ENCODE assay signal across 23 mouse cellular contexts in the genomic region with DNA sequence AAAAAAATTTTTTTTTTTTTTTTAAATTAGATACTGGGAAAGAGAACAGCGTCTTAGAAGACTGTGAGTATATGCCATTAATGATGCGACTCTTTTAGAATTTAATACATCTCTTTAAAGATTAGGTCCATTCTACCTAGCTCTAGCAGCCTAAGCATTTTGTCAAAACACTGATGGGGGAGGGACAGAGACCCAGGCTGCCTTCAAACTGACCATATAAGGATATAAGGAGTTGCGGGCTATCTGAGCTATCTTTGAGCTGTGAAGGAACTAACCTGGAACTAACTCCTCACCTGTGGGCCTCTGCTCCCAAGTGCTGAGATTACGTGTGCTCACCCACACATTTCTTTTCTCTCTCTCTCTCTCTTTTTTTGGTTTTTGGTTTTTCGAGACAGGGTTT.
"Had no signal": no experiment of that assay in that cellular context is flagged by ENCODE, and none has a peak within 500 bp of the region (broad histone marks: within the 10 kb centered on the region; RNA-seq: fewer than 3 reads in every experiment).

No protein-coding gene starts in this region.

- H3K4me1 ChIP-seq: embryonic facial prominence, embryonic 10.5 days; embryonic facial prominence, embryonic 12.5 days; embryonic facial prominence, embryonic 13.5 days; embryonic facial prominence, embryonic 15.5 days; forebrain, embryonic 10.5 days; forebrain, embryonic 12.5 days; forebrain, embryonic 15.5 days had no signal

- H3K9me3 ChIP-seq: embryonic facial prominence, embryonic 10.5 days; embryonic facial prominence, embryonic 12.5 days; embryonic facial prominence, embryonic 13.5 days; embryonic facial prominence, embryonic 15.5 days; forebrain, embryonic 10.5 days; forebrain, embryonic 12.5 days; forebrain, embryonic 13.5 days; forebrain, embryonic 15.5 days; heart, embryonic 10.5 days had no signal

- H3K9ac ChIP-seq: embryonic facial prominence, embryonic 12.5 days; embryonic facial prominence, embryonic 13.5 days; embryonic facial prominence, embryonic 15.5 days; forebrain, embryonic 12.5 days; forebrain, embryonic 13.5 days; forebrain, embryonic 15.5 days; forebrain, postnatal 0 days had no signal

- DNase-seq: cerebellum, postnatal 10 days; cerebellum, postnatal 14 days; cerebellum, postnatal 25 days; cerebellum, postnatal 36 days; embryo, embryonic 11 days; forebrain, postnatal 0 days; gastrocnemius, adult 2 months; gastrocnemius, postnatal 10 days; gastrocnemius, postnatal 14 days; gastrocnemius, postnatal 25 days; gastrocnemius, postnatal 36 days; heart, adult 18-20 months; heart, adult 2 months had no signal

- H3K27ac ChIP-seq: embryonic facial prominence, embryonic 10.5 days; embryonic facial prominence, embryonic 12.5 days; embryonic facial prominence, embryonic 13.5 days; embryonic facial prominence, embryonic 15.5 days; forebrain, embryonic 10.5 days; forebrain, embryonic 12.5 days; forebrain, embryonic 13.5 days; forebrain, embryonic 15.5 days; gastrocnemius, adult 2 months; heart, adult 2 months; heart, embryonic 10.5 days had no signal

- H3K4me3 ChIP-seq: embryonic facial prominence, embryonic 10.5 days; embryonic facial prominence, embryonic 12.5 days; embryonic facial prominence, embryonic 13.5 days; embryonic facial prominence, embryonic 15.5 days; erythroblast, embryonic 14.5 days; forebrain, embryonic 10.5 days; forebrain, embryonic 12.5 days; forebrain, embryonic 13.5 days; forebrain, embryonic 15.5 days; gastrocnemius, adult 2 months; heart, adult 2 months; heart, embryonic 10.5 days had no signal

- H3K36me3 ChIP-seq: embryonic facial prominence, embryonic 10.5 days; embryonic facial prominence, embryonic 12.5 days; embryonic facial prominence, embryonic 13.5 days; embryonic facial prominence, embryonic 15.5 days; forebrain, embryonic 10.5 days; forebrain, embryonic 12.5 days; forebrain, embryonic 15.5 days; heart, embryonic 10.5 days had no signal
